Mouse (Mus musculus): Measurements from ENCODE around the gene Banp.

Banp gene

GRCm38 (mm10) chr8:121926266-121926665, 23.3 kb upstream of the Banp start:
- no peak for DNase-seq (ENCODE audit: low spot score in 2 of 2)

- peak in 1 of 2 experiments; percentile 55 for DNase-seq (ENCODE audit: low spot score in 2 of 2)
These were observed 22.2 kb upstream of the Banp start for GRCm38 (mm10) chr8:121927316-121927715.

DNA sequence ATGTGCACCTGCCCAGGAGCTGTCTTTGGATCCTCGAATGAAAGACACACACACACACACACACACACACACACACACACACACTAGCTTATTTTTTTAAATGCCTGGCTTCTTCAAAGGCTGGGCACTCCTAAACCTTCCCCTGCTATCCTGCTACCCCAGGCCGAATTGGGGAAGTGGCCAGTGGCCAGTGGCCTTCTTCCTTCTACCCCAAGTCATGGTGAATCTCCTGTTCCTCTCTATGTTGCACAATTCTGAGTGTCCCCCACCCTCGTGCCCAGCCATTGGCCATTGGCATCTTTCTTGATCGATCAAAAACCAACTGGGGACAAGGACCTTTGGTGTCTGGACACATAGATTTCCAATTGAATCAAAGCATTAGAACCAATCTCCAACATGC, 19.5 kb upstream of the Banp start:
- DNase-seq (ENCODE audit: low spot score in 2 of 2): no peak

DNA sequence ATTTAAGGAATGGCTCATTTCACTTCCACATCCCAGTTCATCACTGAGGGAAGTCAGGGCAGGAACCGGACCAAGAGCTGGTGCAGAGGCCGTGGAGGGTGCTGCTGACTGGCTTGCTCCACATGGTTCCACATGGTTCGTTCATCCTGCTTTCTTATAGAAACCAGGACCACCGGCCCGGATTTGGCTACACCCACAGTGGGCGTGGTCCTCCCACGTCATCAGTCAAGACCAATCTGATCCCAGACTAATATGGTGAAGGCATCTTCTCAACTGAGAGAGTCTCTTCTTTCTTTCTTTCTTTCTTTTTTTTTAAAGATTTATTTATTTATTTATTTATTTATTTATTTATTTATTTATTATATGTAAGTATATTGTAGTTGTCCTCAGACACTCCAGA, 18.0 kb upstream of the Banp start:
- no peak for DNase-seq (ENCODE audit: low spot score in 2 of 2)

GRCm38 (mm10) chr8:121932026-121932667, 17.4 kb upstream of the Banp start:
- no peak for DNase-seq (ENCODE audit: low spot score in 2 of 2)

DNA sequence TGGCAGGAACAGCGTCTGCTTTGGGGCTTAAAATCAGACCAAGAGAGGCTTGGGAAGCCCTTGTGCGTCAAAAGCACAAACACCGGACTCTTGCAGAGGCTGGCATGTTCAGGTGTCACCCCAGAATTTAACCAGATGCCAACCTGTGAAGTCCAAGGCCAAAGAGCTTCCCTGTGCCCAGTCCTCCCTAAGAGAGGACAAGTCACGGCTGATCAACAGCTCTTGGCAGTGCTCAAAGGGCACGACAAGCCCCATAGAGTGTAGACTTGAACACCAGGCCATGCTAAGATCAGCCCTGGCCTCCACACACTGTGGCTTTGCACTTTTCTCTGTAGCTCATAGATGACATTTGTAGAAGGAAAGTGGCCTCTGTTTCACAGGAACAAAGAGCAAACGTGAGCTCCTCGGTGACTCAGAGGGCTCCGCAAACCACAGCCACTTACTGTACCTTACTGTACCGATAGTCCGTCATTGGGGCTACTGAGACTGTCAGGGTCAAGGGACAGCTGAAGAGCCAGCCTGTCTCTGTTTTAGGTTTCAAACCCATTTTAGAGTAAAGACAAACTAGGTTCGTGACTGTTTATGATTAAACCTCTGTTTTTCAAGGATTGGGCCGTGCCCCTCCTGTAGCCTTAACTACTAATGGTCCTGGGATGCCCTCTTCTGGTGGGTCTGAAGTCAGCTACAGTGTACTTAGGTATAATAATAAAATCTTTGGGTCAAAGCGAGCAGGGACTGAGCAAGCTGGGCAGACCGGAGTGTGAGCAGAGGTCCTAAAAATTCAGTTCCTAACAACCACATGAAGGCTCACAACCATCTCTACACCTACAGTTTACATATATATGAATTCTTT, 16.7 kb upstream of the Banp start:
- DNase-seq (ENCODE audit: low spot score in 2 of 2): no peak

- no peak for DNase-seq (ENCODE audit: low spot score in 2 of 2)
These were observed 15.0 kb upstream of the Banp start for GRCm38 (mm10) chr8:121934506-121934905.

DNA sequence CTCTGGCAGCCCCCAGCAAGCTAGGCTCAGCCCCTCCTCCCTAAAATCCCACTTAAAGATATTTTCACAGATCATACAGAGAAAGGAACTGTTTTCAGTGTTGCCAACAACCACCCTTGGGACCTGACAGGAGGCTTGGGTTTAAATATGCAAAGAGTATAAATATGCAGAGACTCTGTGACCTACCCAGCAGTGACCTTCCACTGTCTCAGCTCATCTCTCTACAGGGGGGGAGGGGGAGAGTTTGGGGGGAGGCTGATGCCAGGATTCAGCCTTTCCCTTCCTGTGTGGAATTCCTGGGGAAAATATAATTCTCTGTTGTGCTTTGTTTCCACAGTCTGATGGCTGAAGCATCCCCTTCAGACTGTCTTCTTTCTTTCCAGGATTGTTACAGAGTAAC, 14.6 kb upstream of the Banp start:
- DNase-seq (ENCODE audit: low spot score in 2 of 2): no peak

DNA sequence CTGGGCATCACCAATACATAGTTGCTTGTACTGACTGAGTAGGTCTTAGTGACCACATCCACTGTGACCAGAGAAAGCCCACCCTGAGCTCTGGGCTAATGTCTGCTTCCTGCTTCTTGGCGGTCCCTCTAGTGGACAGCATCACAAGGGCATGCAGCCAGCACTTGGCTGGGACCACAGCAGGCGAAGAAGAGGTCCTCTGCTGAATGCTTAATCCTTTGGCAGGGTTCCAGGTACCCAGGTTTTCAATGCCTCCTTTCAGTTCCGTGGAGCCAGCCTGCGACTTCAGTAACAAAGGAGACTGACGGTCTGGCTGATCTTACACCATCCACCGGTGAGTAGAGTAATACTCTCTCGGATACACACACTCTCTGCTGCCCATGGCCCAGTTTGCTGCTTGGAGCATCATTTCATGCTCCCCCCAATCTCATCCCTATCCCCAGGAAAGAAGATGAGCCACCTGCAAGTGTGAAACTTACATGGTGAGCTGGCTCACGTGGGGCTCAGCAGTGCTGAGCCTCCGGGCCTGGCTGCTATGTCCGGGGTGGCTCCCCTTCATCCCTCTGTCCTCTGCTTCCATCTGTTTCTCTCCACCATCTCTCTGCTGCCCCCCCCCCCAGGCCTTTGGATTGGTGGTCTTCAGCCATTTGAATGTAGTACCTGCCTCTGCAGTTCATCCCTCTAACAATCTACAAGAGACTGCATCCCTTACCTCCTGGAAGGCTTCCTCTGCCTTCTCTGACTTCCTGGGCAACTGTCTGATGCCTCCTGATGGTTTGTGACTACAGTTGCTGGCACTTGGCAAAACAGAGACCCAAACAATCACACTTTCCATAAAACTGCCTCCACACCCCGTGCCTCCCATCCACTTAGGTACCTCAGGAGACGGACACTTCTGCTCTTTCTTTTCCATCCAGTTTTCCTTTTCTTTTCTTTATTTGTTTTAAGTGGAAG, 13.9 kb upstream of the Banp start:
- DNase-seq (ENCODE audit: low spot score in 2 of 2): peak; percentile 52 to 71

- DNase-seq (ENCODE audit: low spot score in 2 of 2): no peak
These were observed 13.2 kb upstream of the Banp start for GRCm38 (mm10) chr8:121936391-121936790.

GRCm38 (mm10) chr8:121938732-121939131, 10.8 kb upstream of the Banp start:
- DNase-seq (ENCODE audit: low spot score in 2 of 2): no peak

DNA sequence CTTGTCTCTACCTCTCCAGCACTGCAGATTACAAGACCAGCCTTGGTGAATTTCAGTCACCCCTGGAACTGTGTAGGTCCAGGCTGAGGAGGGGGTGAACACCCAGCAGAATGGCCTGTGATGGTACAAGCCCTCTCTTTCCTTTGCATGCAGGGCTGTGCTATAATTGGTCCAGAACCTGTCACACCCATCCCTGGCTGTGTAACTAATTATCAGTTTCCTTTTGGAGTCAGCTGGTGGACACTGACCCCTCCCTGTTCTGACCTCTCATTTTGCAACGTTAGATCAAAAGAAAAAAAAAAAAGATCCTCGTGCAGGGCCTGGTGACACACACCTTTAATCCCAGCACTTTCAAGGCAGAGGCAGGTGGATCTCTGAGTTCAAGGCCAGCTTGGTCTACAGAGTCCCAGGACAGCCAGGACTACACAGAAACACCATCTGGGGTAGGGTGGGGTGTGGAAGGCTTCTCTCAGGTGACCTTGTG, 6.5 kb upstream of the Banp start:
- DNase-seq (ENCODE audit: low spot score in 2 of 2): no peak

- no peak for DNase-seq (ENCODE audit: low spot score in 2 of 2)
These were observed 5.8 kb upstream of the Banp start for GRCm38 (mm10) chr8:121943716-121944115.

DNA sequence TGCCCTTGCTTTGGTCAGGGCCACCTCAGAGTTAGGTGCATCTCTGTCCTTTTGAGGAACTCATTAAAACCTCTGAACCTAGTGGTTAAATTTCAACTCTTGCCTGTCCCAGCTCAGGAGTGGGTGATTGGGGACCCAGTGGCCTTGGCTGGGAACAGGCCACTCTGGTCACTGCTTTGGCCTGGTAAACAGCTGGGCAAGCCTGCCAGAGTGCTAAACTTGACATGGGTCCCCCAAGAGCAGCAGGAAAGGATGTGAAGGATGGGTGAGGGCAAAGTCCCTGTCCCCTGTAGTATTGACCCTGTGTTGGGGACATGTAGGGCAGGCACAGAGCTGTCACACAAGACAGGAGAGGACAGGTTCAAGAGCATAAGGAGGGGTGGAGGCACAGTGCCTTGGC, 4.7 kb upstream of the Banp start, which contains the start of gene Car5a:
TSS of gene Car5a (minus strand) at position 74 of the 400 bp plus-strand sequence.
- no peak for DNase-seq (ENCODE audit: low spot score in 2 of 2)

DNA sequence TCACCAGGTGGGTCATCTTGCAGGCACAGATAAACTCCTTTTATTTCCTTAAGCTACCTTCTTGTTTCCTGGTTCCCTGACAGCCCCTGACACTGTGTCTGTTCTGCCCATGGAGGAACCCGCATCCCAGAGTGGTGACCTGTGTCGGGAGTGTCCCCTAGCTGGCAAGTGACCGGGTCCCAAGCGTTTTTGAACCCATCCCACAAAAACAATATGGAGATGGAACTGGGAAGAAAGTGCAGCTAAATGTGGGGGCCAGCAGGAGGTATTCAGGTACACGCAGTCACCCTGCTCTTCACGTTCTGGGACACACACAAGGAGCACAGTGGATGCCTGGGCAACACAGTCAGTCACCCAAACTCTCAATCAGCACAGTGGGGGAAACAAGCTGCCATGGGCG, 3.2 kb upstream of the Banp start:
- DNase-seq (ENCODE audit: low spot score in 2 of 2): no peak

- DNase-seq (ENCODE audit: low spot score in 2 of 2): no peak
These were observed 2.4 kb upstream of the Banp start for GRCm38 (mm10) chr8:121947047-121947752.

DNA sequence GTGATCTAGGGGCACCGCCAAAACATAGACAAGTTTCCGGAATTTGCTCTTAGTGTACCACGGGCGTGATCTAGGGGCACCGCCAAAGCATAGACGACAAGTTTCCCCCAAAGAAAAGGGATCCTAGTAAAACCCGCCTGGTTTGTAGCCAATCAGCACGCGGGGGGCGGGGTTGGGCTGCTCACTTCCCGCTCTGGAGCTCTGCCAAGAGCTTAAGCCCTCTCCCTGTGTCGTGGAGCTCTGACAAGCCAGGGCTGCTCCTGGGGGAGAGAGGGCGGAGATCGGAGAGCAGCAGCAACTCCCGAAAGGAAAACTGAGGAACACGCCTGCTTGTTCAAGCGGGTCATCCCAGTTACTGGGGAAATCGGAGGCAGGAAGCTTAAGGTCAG, 1.8 kb upstream of the Banp start:
- DNase-seq (ENCODE audit: low spot score in 2 of 2): peak; percentile 57 to 75

DNA sequence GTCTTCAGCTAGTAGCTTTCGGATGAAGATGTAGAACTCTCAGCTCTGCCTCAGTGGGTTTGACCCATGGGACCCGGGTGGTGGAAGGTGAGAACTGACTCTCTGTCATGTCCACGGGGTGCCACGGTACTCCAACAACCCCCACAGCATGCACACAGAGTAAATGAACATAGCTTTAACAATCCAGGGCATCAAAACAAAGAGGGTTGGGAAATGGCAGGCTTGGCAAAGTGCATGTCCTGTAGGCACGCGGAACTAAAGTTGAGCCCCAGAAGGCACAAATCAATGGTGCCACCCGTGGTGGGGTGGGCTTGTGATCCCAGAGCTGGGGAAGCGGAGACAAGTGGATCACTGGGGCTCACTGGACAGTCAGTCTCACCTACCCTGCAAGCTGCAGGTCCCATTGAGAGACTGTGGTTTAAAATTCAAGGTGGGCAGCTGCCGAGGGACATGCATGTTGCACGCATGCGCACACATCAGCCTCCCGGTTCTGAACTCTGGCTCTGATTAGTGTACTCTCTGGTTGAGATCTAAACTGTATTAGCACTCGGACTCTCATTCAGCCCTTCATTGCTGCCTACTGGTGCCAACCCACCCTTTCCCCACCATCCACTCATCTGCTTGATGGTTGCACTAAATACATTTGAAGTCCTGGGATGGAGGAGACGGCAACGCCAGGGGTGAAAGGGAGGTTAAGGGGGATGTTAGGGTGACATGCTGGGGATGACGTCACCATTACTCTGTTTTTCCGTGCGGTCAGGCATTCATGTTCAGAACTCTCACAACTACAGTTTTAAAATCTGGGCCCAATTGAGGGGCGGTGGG, 1.0 kb upstream of the Banp start:
- DNase-seq (ENCODE audit: low spot score in 2 of 2): no peak

DNA sequence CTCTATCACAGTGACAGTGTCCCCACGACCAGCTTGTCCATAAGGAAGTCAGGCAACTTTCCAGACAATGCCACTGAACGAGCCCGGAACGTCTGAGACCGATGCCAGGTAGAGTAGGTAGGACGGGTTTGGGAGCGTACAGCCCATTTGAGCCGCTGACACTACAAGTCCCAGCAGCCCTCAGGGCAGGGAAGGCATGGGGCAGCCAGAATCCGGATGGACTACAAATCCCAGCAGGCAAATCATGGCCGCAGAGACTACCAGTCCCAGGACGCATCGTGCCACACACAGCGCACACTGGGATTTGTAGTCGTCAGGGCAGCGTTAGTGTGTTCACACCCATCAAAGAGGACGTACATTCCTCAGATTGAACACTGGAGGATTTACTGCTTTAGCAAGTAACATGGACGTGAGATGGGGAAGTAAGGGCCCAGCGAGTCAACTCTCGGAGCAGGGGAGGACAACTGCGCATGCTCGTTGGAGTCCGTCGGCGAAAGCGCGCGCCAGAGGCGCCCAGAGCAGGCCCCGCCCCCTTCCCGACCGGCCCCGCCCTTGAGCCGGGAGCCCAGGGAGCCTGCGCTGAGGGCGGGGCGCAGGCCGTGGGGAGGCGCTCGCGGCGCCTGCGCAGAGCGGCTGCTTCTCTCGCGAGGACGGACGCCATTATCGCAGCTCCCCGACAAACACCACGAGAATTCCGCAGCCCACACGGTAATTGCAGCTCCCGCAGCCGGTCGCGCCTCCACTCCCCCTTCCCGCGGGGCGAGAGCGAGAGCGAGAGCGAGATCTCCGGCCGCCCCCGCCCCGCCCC, 595 bp downstream of the Banp start:
- peak; percentile 98 for DNase-seq (ENCODE audit: low spot score in 2 of 2)

Data from frontal cortex, postnatal 36 days (tissue).